Mouse (Mus musculus) testis, postnatal 10 days (tissue): ENCODE measurements around the gene Klra8.
"Not testable (repeated sequence)": the region's sequence is repeated elsewhere in the genome, so short reads cannot be mapped to it uniquely, and the experiment has no call there.

Experiments
- DNase-seq: peaks from one replicate; pipeline ENCODE4 v3.0.0; 2021; ENCODE audit warnings: low spot score

The Klra8 gene

DNA sequence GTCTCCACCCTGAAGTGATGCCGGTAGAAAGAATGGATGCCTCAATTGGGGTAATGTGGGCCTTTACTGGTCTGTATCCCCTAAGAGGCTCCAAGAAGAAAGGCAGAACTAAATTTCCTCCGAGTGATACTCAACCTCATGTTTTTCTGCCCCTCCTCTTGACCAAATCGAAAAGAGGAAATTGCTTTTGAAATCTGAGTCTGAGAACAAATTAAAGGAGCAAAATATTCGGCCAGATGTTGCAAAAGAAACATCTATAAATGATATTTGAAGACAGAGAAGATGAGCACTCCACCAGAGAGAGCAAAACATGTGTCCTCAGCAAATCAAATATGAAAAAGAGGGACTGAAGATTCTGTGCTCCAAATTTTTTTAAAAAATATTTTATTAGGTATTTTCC is at the start of gene Klra8:
TSS of gene Klra8 (minus strand) at position 101 of the 400 bp plus-strand sequence.
- not testable (repeated sequence) for DNase-seq

GRCm38 (mm10) chr6:130110485-130110884 is 19.2 kb downstream of the Klra8 start:
- DNase-seq: no peak

DNA sequence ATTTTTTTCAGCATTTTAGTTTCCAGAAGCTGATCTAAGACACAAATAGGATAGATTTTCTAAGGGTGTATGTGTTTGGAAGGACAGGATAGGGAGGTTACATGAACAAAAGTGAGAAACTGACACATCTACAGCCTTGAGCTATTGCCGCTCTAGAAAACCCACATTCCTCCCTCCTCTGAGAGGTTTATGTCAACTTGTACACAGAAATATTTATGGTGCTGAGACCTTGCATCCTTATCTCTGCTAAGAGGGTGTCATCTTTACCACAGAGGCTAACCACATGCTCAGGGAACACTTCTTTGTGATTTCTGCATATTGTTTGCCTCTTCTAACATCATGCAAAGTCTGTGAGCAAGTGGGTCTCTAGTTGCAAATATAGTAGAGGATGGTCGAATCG is 27.0 kb downstream of the Klra8 start:
- DNase-seq: not testable (repeated sequence)

- DNase-seq: no peak
Measured at GRCm38 (mm10) chr6:130092336-130092948, 37.3 kb downstream of the Klra8 start.

- DNase-seq: not testable (repeated sequence)
Measured at GRCm38 (mm10) chr6:130067171-130067570, 62.5 kb downstream of the Klra8 start, which contains the start of gene Klra4. Gene Klra4, minus strand, starts transcription at chr6:130067271.
